Mouse (Mus musculus) liver, postnatal 0 days (tissue): ENCODE measurements at regions not wholly inside any gene's neighbourhood (a gene's known extent, or its start where the extent isn't known, plus 50 kb on each side); places are given as distances from the start of the nearest gene placed in this dataset.

Experiments
- CTCF ChIP-seq: sonication (generic); IDR thresholded peaks from 2 replicates; pipeline ENCODE4 v1.5.1; 2016; ENCODE audit warnings: antibody characterized with exemption, low read depth
- EP300 ChIP-seq: IDR thresholded peaks from 2 replicates; pipeline ENCODE4 v1.6.1; 2016; ENCODE audit warnings: antibody characterized with exemption, low read depth, mild to moderate bottlenecking

DNA sequence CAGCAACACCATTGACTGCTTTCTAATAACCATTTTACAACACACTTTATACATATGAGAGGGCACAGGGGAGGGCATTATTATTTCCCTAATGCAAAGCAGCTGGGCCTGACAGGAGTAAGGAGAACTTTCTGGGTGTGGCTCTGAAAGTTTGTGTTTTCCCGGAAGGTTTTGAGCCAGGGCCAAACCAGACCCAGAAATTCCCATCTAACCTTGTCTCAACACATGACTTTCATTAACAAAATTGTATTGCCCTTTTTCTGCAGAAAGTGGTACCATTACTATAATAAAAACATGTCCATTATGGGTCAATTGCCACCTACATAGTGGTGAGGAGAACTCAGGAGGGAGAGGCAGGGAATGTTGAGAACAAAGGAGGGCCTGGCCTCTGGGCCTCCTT lies 145.7 kb downstream of the Rab28 start:
- TF ChIP-seq CTCF (no peak), EP300 (no peak)
